Mouse (Mus musculus) limb, embryonic 14.5 days (tissue): Measurements from ENCODE around the gene Naa30. TPM values are rescaled to one million over a fixed set of nuclear protein-coding genes. Genes with fewer than 3 reads are reported as not detected.
"Not testable (repeated sequence)": the region's sequence is repeated elsewhere in the genome, so short reads cannot be mapped to it uniquely, and the experiment has no call there.

Source experiments
- ATAC-seq: fragments of 200-750 bp; cut with Nextera tagmentation; 2 replicates; pipeline ENCODE4 v1.8.0; 2017; ENCODE audit warnings: low read depth, moderate number of reproducible peaks, moderate TSS enrichment; ENCODE audit not compliant: low FRiP score
- DNase-seq: peaks from one replicate; pipeline ENCODE4 v3.0.0-alpha.2; 2015; ENCODE audit warnings: low spot score
- H3K27ac ChIP-seq: fragments of 300-500 bp; sonication (generic); replicated peaks from 2 replicates; pipeline ENCODE4 v1.5.1; 2014; ENCODE audit warnings: low read depth, mild to moderate bottlenecking, low read length, moderate library complexity, mixed read lengths
- H3K27me3 ChIP-seq: fragments of 300-500 bp; sonication (generic); 2 replicates; pipeline ENCODE4 v1.6.1; 2014; ENCODE audit warnings: low read length, mixed read lengths; ENCODE audit not compliant: control insufficient read depth, insufficient read depth
- H3K36me3 ChIP-seq: fragments of 300-500 bp; sonication (generic); 2 replicates; pipeline ENCODE4 v1.6.1; 2014; ENCODE audit warnings: mild to moderate bottlenecking, low read length, moderate library complexity, mixed read lengths; ENCODE audit not compliant: control insufficient read depth, insufficient read depth
- H3K4me1 ChIP-seq: fragments of 300-500 bp; sonication (generic); 2 replicates; pipeline ENCODE4 v1.6.1; 2014; ENCODE audit warnings: antibody characterized with exemption, low read length, mixed read lengths; ENCODE audit not compliant: control insufficient read depth, insufficient read depth
- H3K4me2 ChIP-seq: fragments of 300-500 bp; sonication (generic); replicated peaks from 2 replicates; pipeline ENCODE4 v1.6.1; 2014; ENCODE audit warnings: low read depth, mild to moderate bottlenecking, low read length, moderate library complexity; ENCODE audit not compliant: severe bottlenecking
- H3K4me3 ChIP-seq: fragments of 300-500 bp; sonication (generic); replicated peaks from 2 replicates; pipeline ENCODE4 v1.5.1; 2014; ENCODE audit warnings: low read length
- H3K9ac ChIP-seq: fragments of 300-500 bp; sonication (generic); 2 replicates; pipeline ENCODE4 v1.6.1; 2014; ENCODE audit warnings: mild to moderate bottlenecking, low read depth, low read length, moderate library complexity; ENCODE audit not compliant: severe bottlenecking
- H3K9me3 ChIP-seq: fragments of 300-500 bp; sonication (generic); 2 replicates; pipeline ENCODE4 v1.6.1; 2016; ENCODE audit warnings: low read length; ENCODE audit not compliant: control insufficient read depth
- POLR2A ChIP-seq: fragments of 200-500 bp; IDR thresholded peaks from 2 replicates; pipeline ENCODE4 v1.8.0; 2012; ENCODE audit warnings: inconsistent platforms, mild to moderate bottlenecking, moderate library complexity, borderline replicate concordance; ENCODE audit not compliant: insufficient read depth, insufficient read length; ENCODE audit errors: extremely low read depth
- WGBS: fragments of 180-500 bp; shearing (Covaris S2); extraction: QIAGEN DNeasy Blood & Tissue Kit; methylation state at CpG from one replicate; pipeline ENCODE4 v1.1.7; 2014; 5-methylcytosine and 5-hydroxymethylcytosine counted together
- polyA plus RNA-seq, 2 experiments: library from polyadenylated mRNA; depleted of rRNA in 1 of 2; stranded (reverse) in 1 of 2; unstranded in 1 of 2; fragments of >200 nt; fragmentation: Nextera tagmentation in 1 of 2; extraction: Ambion mirVana in 1 of 2; gene quantifications; 2 replicates each; pipeline versions ENCODE4 v1.2.1 to v1.2.3; 2012 to 2014

The Naa30 gene
- polyA plus RNA-seq, 2 experiments, result 15.9 to 18.4 TPM

DNA sequence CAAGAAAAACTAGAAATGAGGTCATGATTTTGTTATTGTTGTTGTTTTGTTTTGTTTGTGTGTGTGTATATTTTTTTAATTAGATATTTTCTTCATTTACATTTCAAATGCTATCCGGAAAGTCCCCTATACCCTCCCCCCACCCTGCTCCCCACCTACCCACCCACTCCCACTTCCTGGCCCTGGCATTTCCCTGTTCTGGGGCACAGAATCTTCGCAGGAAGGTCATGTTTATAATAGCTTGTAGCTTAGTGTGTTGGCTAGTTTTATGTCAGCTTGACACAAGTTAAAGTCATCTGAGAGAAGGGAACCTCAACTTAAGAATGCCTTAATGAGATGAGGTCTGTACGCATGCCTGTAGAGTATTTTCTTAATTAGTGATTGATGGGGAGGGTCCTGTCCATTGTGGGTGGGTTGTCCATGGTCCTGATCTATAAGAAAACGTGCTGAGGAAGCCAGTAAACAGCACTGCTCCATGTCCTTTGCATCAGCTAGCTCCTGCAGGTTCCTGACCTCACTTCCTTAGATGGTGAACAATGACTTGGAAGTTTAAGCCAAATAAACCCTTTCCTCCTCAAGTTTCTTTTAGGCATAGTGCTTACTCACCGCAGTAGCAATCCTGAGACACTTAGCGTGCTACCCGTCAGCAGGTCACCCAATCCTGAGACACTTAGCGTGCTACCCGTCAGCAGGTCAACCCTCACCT lies 29.2 kb downstream of the Naa30 start:
- 71% methylated on average over 9 of the region's 9 CpGs for WGBS
- no peaks in the 10 kb centered on the region for H3K4me1 ChIP-seq
- no peaks in the 10 kb centered on the region for H3K36me3 ChIP-seq
- no peak overlapping the region for H3K9ac ChIP-seq
- TF ChIP-seq POLR2A, result no peak
- H3K4me2 ChIP-seq, result no peak overlapping the region
- H3K27ac ChIP-seq, result no peak overlapping the region
- DNase-seq, result no peak
- no peak overlapping the region for H3K4me3 ChIP-seq
- ATAC-seq, result no peak
- no peaks in the 10 kb centered on the region for H3K9me3 ChIP-seq
- H3K27me3 ChIP-seq, result no peaks in the 10 kb centered on the region

DNA sequence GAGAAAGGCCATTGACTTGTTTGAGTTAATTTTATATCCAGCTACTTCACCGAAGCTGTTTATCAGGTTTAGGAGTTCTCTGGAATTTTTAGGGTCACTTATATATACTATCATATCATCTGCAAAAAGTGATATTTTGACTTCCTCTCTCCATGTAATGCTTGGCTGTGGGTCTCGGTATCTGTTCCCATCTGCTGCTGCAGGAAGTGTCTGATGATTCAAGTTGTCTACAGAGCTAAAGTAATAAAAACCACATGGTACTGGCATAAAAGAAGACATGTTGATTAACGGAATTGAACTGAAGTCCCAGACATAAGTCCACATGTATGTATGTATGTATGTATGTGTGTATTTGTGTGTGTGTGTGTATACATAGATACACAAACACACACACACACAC lies 38.2 kb downstream of the Naa30 start:
- not testable (repeated sequence) for H3K9ac ChIP-seq, H3K4me3 ChIP-seq, H3K4me2 ChIP-seq, H3K4me1 ChIP-seq, H3K36me3 ChIP-seq, DNase-seq, H3K9me3 ChIP-seq, ATAC-seq, H3K27ac ChIP-seq, H3K27me3 ChIP-seq
- 77% methylated on average over 3 of the region's 3 CpGs for WGBS

DNA sequence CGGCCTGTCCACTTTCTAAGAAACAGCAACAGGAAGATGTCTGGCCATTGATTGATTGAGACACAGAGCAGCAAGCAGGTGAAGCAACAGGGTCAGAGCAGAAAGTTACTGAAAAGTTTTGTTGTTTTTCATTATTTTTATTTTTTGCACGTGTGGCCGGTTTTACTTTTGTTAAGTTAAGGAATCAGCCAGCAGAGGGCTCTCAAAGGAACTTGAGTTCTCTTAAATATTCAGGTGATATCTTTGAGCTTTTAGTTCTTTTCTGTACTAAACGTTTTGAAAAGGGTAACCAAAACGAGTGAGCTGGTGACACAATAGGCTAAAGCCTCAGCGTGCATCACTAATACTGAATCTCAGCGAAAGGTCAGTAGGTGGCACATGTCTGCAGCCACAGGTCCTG lies 46.7 kb downstream of the Naa30 start:
- Histone ChIP-seq H3K4me2 (no peak overlapping the region), H3K4me1 (no peaks in the 10 kb centered on the region), H3K36me3 (no peaks in the 10 kb centered on the region), H3K9ac (no peak overlapping the region), H3K27me3 (no peaks in the 10 kb centered on the region), H3K9me3 (no peaks in the 10 kb centered on the region), H3K4me3 (no peak overlapping the region), H3K27ac (no peak overlapping the region)
- no peak for DNase-seq
- WGBS, result 68% methylated on average over 7 of the region's 7 CpGs
- TF ChIP-seq POLR2A, result no peak
- no peak for ATAC-seq

DNA sequence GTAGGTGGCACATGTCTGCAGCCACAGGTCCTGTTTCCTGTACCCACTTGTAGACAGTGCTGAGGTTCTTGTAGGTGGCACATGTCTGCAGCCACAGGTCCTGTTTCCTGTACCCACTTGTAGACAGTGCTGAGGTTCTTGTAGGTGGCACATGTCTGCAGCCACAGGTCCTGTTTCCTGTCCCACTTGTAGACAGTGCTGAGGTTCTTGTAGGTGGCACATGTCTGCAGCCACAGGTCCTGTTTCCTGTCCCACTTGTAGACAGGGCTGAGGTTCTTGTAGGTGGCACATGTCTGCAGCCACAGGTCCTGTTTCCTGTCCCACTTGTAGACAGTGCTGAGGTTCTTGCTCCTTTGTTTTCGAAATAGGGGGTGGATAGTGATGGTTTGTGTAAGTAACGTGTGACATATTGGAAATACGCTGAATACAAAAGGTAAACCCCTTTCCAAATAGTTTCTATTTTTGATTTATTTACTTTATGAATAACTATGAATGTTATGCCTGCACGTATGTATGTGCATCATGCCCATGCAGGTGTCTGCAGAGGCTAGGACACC lies 47.5 kb downstream of the Naa30 start:
- not testable (repeated sequence) for H3K4me3 ChIP-seq, H3K9ac ChIP-seq, H3K9me3 ChIP-seq, H3K4me2 ChIP-seq, H3K4me1 ChIP-seq, ATAC-seq, H3K27ac ChIP-seq, H3K27me3 ChIP-seq, H3K36me3 ChIP-seq, DNase-seq
- WGBS, result 91% methylated on average over 4 of the region's 4 CpGs

DNA sequence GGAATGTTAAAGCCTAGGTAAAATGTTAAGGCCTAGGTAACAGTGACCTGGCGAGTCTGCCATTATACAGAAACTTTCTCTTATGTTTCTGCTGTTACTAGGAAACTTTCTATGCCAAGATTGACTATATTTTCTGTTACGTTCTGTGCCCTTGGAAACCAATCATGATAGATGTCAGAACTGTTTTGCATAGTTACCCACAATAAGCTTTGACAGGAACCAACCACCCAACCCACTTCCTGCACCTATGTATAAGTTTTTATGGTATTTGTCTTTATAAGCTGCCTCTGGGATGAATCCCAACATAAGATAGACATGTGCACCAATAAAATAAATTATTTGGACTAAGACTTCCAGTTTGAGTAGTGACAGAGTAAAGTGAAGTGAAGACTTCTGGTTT lies 49.7 kb downstream of the Naa30 start:
- Histone ChIP-seq H3K9me3 (no peaks in the 10 kb centered on the region), H3K36me3 (no peaks in the 10 kb centered on the region), H3K4me2 (no peak overlapping the region), H3K27me3 (no peaks in the 10 kb centered on the region), H3K9ac (no peak overlapping the region), H3K4me3 (no peak overlapping the region), H3K27ac (no peak overlapping the region), H3K4me1 (no peaks in the 10 kb centered on the region)
- 92% methylated on average over 2 of the region's 2 CpGs for WGBS
- TF ChIP-seq POLR2A, result no peak
- no peak for ATAC-seq
- no peak for DNase-seq

DNA sequence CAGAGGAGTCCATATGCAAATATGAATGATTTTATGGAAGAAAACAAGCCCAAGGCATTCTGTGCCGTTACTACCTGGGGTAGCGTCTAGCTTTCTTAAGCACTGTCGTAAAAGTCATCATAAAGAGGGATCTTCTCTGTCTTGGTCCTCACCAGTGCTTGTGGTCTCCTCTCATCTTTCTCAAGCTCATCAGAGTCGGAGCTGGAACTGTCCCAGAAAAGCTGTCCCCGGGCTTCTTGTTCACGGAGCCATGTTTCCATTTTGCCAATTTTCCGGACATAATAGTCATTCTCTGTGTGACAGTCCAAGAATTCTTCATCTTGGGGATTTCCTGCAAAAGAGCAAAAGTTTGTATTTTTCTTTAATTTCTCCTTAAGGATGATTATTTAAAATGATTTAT lies 54.4 kb downstream of the Naa30 start:
- no peak for TF ChIP-seq POLR2A
- DNase-seq (no peak), ATAC-seq (no peak)
- Histone ChIP-seq H3K9ac (no peak overlapping the region), H3K4me3 (no peak overlapping the region), H3K9me3 (no peaks in the 10 kb centered on the region), H3K36me3 (no peaks in the 10 kb centered on the region), H3K4me1 (no peaks in the 10 kb centered on the region), H3K27ac (no peak overlapping the region), H3K4me2 (no peak overlapping the region), H3K27me3 (no peaks in the 10 kb centered on the region)
- WGBS, result 65% methylated on average over 7 of the region's 7 CpGs
